Mouse (Mus musculus) cerebral cortex, adult 2 months (tissue): ENCODE data around the gene Uba6.

ENCODE experiments used
- WGBS: fragments of 180-500 bp; shearing (Covaris S2); methylation state at CpG from one replicate; pipeline ENCODE4 v1.1.7; 2018; 5-methylcytosine and 5-hydroxymethylcytosine counted together

Uba6 gene

DNA sequence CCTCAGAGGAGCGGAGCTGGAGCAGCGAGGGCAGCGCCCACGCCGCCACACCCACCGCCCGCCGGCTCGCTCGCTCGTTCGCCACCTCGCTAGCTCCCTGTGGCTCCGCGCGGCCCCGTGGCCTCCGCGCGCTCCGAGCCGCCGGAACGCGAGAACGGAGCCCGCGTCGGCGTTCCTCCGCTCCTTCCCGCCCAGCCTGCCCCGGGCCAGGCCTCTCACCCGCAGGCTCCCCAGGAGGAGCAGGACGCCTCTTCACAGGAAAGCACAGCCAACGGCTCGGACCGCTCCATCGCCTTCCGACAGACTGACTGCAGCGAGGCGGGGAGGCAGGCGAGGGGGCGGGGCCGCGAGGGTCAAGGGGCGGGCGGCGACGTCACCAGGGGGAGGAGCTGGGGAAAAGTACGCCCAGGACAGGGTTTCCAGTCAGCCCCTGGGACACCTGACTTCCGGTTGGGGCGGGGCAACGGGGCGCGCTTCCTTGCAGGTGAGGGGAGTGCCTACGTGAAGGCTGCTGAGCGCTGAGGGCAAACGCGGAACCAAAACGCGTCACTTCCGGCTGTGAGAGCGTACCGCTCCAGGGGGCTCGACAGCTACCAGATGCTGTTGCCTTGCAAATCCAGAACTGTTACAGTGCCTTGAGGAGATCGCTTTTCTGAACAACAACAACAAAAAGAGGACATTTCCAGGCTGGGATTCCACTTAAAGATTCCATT lies at the start of gene Uba6:
TSS of gene Uba6 (minus strand) at position 355 of the 713 bp plus-strand sequence.
- under 1% methylated on average over 67 of the region's 67 CpGs for WGBS

DNA sequence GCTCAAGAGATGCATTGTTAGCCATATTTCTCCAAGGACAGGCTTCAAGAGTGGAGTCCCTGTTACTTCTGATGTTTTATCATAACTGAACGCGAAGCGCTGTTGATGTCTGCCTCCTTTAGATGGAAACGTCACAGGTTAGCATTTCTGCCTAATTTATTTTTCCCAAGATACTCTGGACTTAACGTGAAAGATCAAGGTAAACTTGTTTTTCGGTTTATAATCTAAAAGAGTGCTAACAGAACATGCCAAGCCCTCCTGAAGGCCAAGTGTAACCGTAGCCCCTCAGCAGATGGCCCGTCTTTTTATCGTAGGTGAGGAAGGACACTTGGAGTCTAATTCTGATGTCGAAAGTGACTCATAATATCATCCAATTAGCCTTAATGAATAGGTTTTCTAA lies 25.2 kb upstream of the Uba6 start, which contains the start of gene Gnrhr:
TSS of gene Gnrhr (minus strand) at position 101 of the 400 bp plus-strand sequence.
- 91% methylated on average over 10 of the region's 10 CpGs for WGBS

DNA sequence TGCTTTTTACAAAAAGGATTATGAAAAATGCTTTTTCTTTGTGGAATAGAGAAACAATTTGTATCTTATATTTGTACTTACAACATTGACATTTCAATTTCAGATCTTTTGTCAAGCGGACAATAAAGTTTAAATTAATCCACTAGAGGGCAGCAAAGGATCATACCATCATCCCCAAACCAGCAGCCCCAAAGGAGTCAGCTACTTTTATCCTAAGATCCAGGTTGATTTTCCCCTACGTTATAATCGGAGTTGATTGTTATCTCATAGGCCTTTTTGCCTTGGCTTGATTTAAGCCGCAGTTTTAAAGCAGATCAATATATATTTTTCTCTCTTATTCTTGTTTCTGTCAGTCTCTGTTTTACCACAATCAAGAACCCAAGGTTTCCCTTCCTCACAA lies 18.8 kb upstream of the Uba6 start:
- 11% methylated on average over 4 of the region's 4 CpGs for WGBS

DNA sequence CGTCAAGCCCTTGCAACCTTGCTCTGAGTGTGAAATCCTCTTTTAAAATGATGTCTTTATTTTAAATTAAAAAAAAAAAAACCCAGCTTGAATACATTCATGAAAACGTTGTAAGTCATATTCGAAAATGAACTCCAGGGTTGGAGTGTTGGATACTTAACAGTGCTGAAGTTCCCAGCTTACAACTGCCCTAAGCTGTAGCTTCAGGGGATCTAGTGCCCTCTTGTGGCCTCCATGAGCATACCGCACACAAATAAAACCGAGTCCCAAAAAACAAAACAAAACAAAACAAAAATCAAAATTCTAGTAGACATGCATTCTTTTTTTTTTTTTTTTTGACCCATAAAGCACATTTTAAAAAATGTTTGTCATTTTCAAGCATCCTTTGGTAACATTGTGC lies 18.2 kb upstream of the Uba6 start:
- WGBS, result 25% methylated on average over 5 of the region's 5 CpGs

DNA sequence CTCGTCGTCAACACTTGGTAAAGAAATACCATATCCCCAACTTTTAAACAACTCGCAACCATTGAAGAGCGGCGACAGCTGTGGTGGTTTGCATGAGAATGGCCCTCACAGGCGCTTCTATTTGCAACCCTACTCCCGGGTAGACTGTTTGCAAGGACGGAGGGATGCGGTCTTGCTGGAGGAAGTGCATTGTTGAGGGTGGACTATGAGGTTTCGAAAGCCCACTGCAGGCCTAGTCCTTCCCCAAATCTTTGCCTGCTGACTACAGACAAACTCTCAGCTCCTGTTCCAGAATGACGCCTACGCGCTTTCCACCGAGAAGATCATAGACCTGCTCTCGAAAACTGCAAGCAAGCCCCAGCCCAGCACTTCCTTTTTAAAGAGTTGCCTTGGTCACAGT lies 17.7 kb upstream of the Uba6 start:
- 53% methylated on average over 15 of the region's 15 CpGs for WGBS

DNA sequence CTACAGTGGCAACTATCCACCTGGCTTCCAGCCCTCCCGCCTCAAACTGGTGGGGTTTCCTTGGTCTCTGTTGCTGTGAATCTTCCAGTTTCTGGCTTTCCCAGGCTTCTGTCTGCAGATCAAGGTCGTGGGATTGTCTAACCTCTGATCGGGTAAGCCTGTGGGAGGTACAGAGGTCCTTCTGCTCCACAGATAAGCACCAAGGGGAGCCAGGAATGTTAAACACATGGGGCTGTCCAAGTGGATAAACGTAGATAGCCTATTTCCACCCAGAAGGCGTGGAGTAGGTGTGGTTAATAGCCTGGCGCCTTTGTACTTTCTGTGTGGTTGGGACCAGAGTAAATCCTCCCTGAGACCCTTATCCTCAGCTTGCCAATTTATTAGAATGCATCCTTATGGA lies 14.8 kb upstream of the Uba6 start:
- 68% methylated on average over 6 of the region's 6 CpGs for WGBS

DNA sequence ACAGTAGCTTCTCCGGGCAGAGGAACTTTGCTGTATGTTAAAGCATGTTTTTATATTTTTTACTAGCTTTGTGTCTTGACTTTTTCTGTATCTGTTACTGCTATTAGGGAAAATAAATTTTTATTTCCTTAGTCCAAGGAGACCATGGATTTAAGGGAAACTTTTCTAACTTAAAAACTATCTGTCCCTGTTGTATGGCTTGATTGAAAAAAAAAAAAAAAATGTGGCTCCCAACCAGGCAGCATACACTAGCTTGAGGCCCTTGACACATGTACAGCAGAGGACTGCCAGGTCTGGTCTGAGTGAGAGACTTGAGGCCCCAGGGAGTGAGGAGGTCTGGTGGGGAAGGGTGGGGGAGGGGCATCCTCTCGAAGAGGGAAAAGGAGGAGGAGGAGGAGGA lies 1.2 kb upstream of the Uba6 start:
- 52% methylated on average over 2 of the region's 2 CpGs for WGBS

DNA sequence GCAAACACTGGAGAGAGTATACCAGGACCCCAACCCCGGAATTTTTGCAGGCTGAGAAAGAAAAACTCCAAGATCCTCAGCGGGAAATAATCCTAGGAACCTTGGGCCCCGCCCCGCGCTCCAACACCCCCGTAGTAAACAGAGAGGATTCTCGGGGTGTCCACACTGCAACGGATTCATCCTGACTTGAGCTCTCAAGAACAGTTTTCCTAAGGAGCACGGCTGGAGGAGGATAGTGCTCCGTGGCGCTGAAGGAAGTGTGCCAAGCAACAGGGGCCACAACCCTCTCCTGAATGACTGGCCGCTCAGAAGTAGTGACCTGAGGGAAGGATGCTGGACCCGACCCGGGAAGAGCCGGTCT lies 535 bp downstream of the Uba6 start:
- WGBS, result 1% methylated on average over 15 of the region's 15 CpGs

DNA sequence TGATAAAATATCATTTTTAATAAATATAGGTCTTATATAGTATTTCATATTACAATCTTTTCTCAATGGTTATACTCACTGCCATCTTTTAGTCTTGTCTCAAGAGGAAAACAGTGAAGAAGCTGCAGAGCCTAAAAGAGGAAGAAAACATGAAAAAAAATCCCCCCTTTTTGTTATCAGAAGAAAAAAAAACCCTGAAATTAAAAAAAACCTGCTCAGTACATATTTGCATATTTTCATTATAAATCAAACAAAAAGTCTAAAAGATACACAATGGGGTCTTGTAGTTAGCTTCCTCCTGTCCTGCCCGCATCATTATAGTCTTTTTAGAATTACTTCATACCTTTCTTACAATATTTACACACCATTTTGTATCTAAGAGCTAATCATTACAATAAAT lies 43.9 kb downstream of the Uba6 start:
- 100% methylated on average over 1 of the region's 1 CpGs for WGBS

DNA sequence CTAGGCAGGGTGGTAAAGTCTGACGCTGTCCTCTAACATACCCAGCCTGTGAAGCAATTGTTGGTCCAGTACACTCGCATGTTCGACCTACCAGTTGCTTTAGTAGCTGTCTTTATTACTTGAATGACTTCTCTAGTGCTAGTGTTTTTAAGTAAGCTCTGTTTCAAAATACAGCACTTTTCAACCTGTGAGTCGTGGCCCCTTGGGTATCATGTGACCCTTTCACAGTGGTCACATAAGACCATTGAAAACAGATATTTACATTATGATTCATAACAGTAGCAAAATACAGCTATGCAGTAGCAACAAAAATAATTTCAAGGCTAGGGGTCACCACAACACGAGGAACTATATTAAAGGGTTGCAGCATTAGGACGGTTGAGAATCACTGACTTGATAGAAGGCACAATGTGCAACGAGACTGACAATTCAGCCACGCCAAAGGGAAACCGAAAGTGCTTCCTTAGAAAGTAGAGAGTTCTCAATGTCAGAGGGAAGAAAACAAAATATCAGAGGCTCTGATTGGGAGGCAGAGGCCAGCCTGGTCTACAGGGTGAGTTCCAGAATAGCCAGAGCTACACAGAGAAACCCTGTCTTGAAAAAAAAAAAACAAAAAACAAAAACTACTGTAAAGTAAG lies 54.0 kb downstream of the Uba6 start:
- 93% methylated on average over 9 of the region's 9 CpGs for WGBS

DNA sequence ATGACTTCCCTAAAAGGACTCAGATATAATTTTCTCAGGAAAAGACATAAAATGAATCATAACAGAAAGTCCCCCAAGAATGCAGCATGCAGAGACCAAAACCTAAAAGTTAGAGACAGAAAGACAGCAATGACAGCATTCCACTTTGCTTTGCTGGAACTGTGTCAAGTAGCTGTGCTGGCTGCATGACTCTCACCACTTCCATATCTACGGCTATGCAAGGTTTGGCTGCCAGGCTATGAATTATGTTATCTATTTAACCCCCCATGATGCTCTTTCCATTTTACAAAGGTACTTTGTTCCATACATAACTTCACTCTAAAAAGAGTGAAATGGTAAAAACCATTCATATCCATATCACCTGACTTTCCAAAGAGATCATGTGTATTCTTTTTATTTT lies 58.6 kb downstream of the Uba6 start:
- 67% methylated on average over 1 of the region's 1 CpGs for WGBS

DNA sequence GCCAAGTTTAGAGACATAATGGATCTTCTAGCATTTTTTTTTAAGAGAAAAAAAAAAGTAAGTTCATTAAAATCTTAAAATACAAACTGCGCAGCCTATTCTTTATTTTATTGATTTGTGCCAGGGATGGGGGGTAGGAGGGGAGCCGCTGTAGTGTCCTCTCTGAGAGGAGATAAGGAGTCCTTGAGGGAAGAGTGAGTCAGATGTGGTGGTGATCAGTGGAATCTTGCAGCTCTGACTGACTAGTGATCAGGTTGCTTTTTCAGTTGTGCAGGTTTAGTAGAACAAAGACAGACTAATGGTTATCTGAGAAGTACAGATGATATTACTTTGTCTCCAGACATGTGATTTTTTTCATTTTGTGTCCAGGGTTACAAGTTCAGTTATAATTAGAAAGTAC lies 59.6 kb downstream of the Uba6 start:
- WGBS, result 90% methylated on average over 2 of the region's 2 CpGs

DNA sequence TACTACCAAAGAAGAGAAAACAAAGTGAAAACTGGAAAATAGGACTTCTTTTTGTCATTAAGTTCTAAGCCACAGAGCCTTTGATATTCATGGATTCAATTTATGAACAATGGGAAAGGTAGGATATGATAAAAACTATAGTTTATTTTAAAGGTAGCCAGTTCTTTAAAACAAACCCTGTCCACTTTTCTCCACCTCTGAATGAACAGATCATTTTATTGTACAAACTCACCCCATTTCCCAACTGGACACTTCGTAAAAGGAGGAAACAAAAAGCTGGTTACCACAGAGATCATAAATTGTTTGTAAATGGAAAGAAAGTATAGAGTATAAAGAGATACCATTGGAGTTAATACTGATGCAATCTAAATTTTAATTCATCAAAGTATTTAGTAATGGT lies 61.5 kb downstream of the Uba6 start:
- 91% methylated on average over 1 of the region's 1 CpGs for WGBS

DNA sequence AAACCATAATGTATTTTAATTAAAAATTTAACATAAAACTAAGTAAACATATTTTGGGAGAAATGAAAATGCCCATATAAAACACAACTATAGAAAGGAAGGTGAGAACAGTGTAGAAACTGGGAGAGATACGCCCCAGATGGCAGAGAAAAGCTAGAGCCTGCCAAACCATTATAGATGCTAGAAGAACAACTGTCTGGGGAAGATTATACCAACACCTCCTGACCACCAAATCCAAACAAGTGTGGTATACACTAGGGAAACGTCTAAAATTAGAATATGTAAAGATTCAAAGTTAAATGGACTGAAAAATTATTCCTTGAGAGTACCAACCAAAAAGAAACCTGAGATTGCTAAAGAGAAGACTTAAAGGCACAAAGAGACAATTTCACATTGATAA lies 66.0 kb downstream of the Uba6 start:
- 45% methylated on average over 2 of the region's 2 CpGs for WGBS

DNA sequence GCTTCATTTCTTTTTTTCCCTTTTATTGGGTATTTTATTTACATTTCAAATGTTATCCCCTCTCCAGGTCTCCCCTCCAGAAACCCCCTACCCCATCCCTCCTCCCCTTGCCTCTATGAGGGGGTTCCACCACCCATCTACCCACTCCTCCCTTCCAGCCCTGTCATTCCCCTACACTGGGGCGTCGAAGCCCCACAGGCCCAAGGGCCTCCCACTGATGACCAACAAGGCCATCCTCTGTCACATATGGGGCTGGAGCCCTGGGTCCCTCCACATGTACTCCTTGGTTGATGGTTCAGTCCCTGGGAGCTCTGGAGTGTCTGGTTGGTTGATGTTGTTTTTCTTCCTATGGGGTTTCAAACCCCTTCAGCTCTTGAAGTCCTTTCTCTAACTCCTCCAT lies 70.4 kb downstream of the Uba6 start:
- WGBS, result 96% methylated on average over 2 of the region's 2 CpGs

DNA sequence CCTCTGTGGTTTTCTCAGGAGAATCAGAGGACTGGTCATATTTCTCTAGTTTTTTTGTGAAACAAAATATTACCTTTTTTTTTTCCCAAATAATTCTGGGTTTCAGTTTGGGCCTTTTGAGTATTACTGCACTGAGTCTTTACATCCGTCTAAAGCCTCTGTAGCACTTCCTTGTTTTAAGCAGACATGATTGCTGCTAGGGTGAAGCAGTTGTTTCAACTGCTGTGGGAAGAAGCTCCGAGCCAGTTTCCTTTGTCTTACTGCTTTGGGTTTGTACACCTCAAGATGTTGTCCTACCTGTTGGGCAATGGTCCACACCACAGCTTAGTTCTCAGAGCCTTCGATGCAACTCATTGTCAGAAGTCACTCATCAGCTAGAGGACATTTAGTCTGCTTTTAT lies 72.0 kb downstream of the Uba6 start:
- 84% methylated on average over 3 of the region's 3 CpGs for WGBS

DNA sequence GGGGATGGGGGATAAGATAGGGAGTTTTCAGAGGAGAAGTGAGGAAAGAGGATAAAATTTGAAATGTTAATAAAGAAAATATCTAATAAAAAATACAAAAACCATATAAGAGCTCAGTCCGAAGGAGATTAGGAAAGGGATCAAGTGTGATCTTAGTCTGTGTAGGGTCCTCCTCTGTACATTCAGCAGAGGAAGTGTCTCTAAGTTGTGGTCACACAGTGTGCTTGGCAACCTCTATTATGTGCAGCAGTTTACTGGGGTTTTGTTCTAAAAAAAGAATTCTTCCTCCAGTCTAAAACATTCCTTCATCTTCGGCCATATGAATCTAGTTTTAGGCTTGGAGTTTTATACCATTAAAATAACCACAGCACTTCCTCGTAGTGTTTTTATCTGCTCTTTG lies 73.6 kb downstream of the Uba6 start:
- WGBS, result 58% methylated on average over 3 of the region's 3 CpGs

DNA sequence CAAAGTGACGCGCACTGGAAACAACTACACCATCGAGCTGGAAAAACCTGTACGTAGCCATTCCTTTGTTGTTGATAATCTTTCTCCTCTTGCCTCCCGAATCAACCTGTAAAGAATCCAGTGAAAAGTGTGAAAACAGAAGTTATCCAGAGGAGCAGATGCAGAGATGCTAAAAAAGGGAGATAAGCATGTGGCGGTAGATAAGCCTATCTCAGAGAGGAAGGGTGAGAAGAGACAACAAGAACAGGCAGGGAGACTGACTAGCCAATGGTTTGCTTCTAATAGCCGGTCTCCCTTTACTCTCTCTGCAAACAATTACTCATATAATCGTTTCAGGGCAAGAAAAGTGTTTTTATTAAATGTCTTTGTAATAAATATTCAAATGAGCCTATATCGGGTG lies 77.8 kb downstream of the Uba6 start:
- 85% methylated on average over 9 of the region's 9 CpGs for WGBS

DNA sequence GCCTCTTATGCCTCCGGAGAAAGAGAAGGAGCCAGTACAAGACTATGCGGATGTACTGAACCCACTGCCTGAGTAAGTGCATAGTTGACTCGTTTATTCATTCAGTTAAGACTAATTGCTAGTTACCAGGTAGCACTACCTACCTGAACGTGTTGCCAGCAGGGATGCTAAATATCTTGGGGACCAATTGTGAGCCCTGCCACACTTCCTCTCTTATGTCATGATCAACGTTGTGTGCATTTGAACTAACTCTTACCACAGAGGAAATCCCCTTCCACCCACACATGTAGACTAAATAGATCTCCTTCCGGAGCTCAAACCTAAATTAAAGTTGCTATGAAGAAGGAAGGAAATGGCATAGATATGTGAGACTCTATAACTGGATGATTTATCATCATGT lies 85.9 kb downstream of the Uba6 start:
- 68% methylated on average over 6 of the region's 6 CpGs for WGBS

DNA sequence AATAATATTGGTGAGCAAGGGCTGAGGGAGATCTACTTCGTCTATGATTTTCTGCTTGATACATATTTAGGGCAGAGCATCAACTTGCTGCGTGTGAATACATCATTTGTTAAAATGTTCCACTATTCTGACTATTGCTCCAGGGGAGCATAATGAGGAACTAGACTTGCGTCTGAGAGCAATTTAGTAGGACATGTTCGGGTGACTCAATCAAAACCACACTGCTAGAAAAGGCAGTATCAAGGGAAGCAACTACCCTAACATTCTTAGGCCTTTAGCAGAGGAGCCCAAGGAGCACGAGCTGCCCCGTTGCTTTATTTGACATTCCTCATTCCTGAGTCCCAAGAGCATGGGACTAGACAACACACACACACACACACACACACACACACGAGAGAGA lies 87.6 kb downstream of the Uba6 start:
- 84% methylated on average over 7 of the region's 7 CpGs for WGBS

DNA sequence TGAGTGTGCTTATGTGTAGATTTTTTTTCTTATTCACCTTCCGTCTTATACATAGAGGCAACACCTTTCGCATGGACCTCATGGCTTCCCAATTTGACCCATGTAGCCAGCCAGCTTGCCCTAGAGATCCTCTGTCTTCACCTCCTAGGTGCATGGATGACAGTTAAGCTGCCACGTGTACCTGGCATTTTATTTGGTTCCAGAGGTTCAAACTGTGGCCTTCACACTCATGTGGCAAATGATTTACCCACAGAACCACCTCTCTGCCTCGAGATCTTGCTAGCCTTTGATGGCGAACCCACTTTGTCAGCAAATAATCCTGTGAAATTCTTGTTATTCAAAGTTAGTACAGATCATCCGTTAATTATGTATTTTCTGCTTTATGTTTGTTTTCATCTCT lies 88.6 kb downstream of the Uba6 start:
- 90% methylated on average over 6 of the region's 6 CpGs for WGBS

DNA sequence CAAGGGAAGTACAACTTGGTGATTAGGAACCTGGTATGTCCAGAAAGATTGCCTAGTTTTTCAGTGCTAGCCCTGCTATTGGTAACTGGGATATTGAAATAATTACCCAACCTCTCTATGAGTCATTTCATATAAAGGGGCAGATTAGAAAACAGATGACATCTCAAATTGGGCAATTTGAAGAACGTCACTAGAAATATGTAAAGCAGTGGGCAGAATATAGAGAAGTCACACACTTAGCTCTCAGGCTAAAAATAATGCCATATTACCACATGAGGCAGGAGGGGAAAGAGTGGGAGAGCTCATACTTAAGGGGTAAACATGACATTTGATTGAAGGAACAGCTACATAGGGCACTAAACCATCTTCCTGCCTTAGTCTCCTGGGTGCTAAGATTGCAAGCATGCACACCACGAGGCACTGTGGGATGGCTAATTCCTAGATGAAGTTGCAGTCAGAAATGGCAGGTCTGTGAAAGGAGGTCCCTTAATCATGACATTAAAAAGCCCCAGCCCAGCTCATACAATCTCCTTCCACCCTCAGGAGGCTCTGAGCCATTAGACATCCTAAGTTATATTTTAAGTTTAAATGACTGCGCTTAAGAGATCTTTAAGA lies 93.8 kb downstream of the Uba6 start:
- 69% methylated on average over 3 of the region's 3 CpGs for WGBS

DNA sequence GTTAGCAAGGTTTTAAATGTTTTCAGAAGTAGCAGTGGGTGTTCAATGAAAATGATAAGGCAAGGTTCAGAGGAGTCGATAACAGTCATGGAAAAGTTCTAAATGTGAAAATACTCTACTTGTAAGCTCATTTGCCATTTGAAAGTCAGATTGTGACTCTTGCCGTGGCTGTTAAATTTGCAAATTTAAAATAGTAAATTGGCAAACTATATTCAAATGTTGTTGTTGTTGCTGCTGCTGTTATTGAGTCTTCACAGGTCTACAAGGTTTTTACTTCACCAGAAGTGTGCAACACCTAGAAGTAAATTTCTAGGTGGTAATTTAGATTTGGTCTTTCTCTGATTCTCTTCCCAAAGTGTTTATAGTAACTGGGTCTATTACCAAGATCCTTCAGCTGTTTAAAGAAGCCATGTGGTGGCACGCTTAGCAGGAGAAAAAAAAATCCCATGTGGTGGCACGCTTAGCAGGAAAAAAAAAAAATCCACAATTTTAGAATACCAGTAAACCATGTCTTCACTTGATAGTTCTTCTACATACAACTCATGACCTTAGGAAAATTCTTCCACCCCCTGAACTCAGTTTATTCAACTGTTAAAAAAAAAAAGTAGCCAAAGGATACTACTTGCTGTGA lies 99.7 kb downstream of the Uba6 start:
- WGBS, result 58% methylated on average over 4 of the region's 4 CpGs
